Mouse (Mus musculus) forebrain, embryonic 13.5 days (tissue): ENCODE data around the gene Smndc1. TPM values are rescaled to one million over a fixed set of nuclear protein-coding genes. Genes with fewer than 3 reads are reported as not detected.

Experiments
- ATAC-seq: fragments of 200-750 bp; cut with Nextera tagmentation; 2 replicates; pipeline ENCODE4 v1.8.0; 2017
- H3K27ac ChIP-seq: fragments of 300-500 bp; sonication (generic); 2 replicates; pipeline ENCODE4 v1.5.1; 2015; ENCODE audit warnings: inconsistent platforms, mild to moderate bottlenecking, moderate library complexity
- H3K27me3 ChIP-seq: fragments of 300-500 bp; sonication (generic); 2 replicates; pipeline ENCODE4 v1.6.1; 2015; ENCODE audit warnings: mild to moderate bottlenecking, inconsistent platforms
- H3K36me3 ChIP-seq: fragments of 300-500 bp; sonication (generic); 2 replicates; pipeline ENCODE4 v1.6.1; 2015; ENCODE audit warnings: mild to moderate bottlenecking, inconsistent platforms; ENCODE audit not compliant: poor library complexity, severe bottlenecking
- H3K4me1 ChIP-seq: fragments of 300-500 bp; sonication (generic); 2 replicates; pipeline ENCODE4 v1.6.1; 2015; ENCODE audit warnings: inconsistent platforms
- H3K4me2 ChIP-seq: fragments of 300-500 bp; sonication (generic); 2 replicates; pipeline ENCODE4 v1.6.1; 2015; ENCODE audit warnings: inconsistent platforms, mild to moderate bottlenecking, moderate library complexity
- H3K4me3 ChIP-seq: fragments of 300-500 bp; sonication (generic); 2 replicates; pipeline ENCODE4 v1.5.1; 2015; ENCODE audit warnings: mild to moderate bottlenecking, inconsistent platforms
- H3K9ac ChIP-seq: fragments of 300-500 bp; sonication (generic); 2 replicates; pipeline ENCODE4 v1.6.1; 2015; ENCODE audit warnings: mild to moderate bottlenecking, inconsistent platforms
- H3K9me3 ChIP-seq: fragments of 300-500 bp; sonication (generic); replicated peaks from 2 replicates; pipeline ENCODE4 v1.6.1; 2016; ENCODE audit warnings: inconsistent platforms
- WGBS: fragments of 180-500 bp; shearing (Covaris S2); methylation state at CpG from one replicate; pipeline ENCODE4 v1.1.7; 2015; 5-methylcytosine and 5-hydroxymethylcytosine counted together
- polyA plus RNA-seq: library from polyadenylated mRNA; unstranded; fragments of >200 nt; fragmentation: Nextera tagmentation; extraction: Ambion mirVana; gene quantifications from 2 replicates; pipeline ENCODE4 v1.2.1, GENCODE M21; 2015

The Smndc1 gene
- polyA plus RNA-seq, 1 experiment from 2014 or later = 50.9 TPM

DNA sequence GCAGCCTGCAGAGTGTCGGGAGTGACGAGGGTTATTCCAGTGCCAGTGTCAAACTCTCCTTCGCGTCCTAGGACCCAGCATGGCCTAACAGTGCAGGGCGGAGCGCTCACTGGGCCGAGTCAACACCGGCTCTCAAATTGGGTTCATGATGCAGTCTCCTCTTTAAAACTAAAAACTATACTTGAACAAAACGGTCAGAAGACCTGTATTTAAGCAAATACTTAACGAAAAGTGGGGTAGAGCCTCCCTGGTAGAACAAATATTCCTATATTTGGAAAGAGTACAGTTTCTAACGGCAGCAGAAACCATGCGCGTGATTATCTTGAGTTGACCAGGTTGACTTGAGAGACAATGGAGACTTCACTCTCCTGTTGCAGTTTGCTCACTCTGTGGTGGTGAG, 18.7 kb downstream of the Smndc1 start, which contains the start of gene Gm10197:
Gene Gm10197, minus strand, starts transcription at position 101 of the 400 bp plus-strand sequence.
- H3K9ac ChIP-seq = no peak within 1 kb of the TSS
- peaks cover 9% of the 10 kb centered on the region; the same call in 1 of the 2 replicates for H3K4me1 ChIP-seq
- H3K36me3 ChIP-seq = peaks cover 53% of the 10 kb centered on the region
- ATAC-seq = no peak
- no peak within 1 kb of the TSS for H3K4me3 ChIP-seq
- H3K27ac ChIP-seq = no peak within 1 kb of the TSS
- no peaks in the 10 kb centered on the region for H3K27me3 ChIP-seq
- no peak within 1 kb of the TSS for H3K4me2 ChIP-seq
- 92% methylated on average over 13 of the region's 13 CpGs for WGBS
- no peaks in the 10 kb centered on the region for H3K9me3 ChIP-seq

GRCm38 (mm10) chr19:53370233-53370632, 20.1 kb downstream of the Smndc1 start:
- Histone ChIP-seq H3K27me3 (no peaks in the 10 kb centered on the region), H3K4me1 (peaks cover 24% of the 10 kb centered on the region), H3K9me3 (no peaks in the 10 kb centered on the region), H3K36me3 (peaks cover 38% of the 10 kb centered on the region), H3K27ac (no peak overlapping the region), H3K4me3 (no peak overlapping the region), H3K4me2 (no peak overlapping the region), H3K9ac (no peak overlapping the region)
- 0 out of 2 replicates have a peak, but pooled peaks have one; percentile 34 for ATAC-seq
- 82% methylated on average over 15 of the region's 15 CpGs for whole genome bisulfite sequencing

- Histone ChIP-seq H3K9ac (no peak overlapping the region), H3K4me1 (peaks cover 30% of the 10 kb centered on the region), H3K9me3 (no peaks in the 10 kb centered on the region), H3K4me3 (no peak overlapping the region), H3K4me2 (no peak overlapping the region), H3K27ac (no peak overlapping the region), H3K36me3 (peaks cover 31% of the 10 kb centered on the region), H3K27me3 (no peaks in the 10 kb centered on the region)
- peak; percentile 37 for ATAC-seq
- WGBS = 36% methylated on average over 14 of the region's 14 CpGs
Measured at GRCm38 (mm10) chr19:53369469-53370043, 20.8 kb downstream of the Smndc1 start.

DNA sequence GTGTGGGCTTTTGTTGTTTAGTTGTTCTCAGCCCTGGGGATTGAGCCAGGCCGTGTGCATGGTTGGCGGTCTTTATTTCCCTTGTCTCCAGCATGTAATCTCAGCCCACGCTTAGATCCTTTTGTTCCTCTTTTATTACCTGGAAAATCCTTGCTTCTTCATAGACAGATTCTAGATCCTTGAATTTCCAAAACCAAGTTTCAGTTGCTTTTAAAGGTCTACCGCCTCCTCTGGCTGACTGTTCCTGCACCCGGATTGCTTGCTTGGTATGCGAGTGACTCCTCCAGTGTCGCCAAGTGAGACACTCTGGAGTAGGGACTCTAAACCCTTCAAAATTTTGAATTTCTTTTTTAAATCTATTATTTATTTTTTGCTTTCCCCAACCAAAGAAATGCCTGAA, 23.5 kb downstream of the Smndc1 start:
- peaks cover 34% of the 10 kb centered on the region for H3K4me1 ChIP-seq
- H3K4me3 ChIP-seq = no peak overlapping the region
- H3K9ac ChIP-seq = no peak overlapping the region
- H3K9me3 ChIP-seq = no peaks in the 10 kb centered on the region
- H3K4me2 ChIP-seq = no peak overlapping the region
- WGBS = 80% methylated on average over 7 of the region's 7 CpGs
- H3K36me3 ChIP-seq = peaks cover 11% of the 10 kb centered on the region
- H3K27ac ChIP-seq = no peak overlapping the region
- no peaks in the 10 kb centered on the region for H3K27me3 ChIP-seq
- ATAC-seq = no peak

- Histone ChIP-seq H3K9ac (no peak overlapping the region), H3K27me3 (no peaks in the 10 kb centered on the region), H3K27ac (no peak overlapping the region), H3K4me2 (no peak overlapping the region), H3K4me3 (no peak overlapping the region), H3K36me3 (peaks cover 5% of the 10 kb centered on the region; the same call in 1 of the 2 replicates), H3K4me1 (peaks cover 40% of the 10 kb centered on the region), H3K9me3 (no peaks in the 10 kb centered on the region)
- ATAC-seq = no peak
- 85% methylated on average over 11 of the region's 11 CpGs for WGBS
Measured at GRCm38 (mm10) chr19:53366057-53366775, 24.2 kb downstream of the Smndc1 start.

GRCm38 (mm10) chr19:53364963-53365362, 25.4 kb downstream of the Smndc1 start:
- no peak overlapping the region for H3K9ac ChIP-seq
- no peaks in the 10 kb centered on the region for H3K36me3 ChIP-seq
- peak; percentile 70; the same call in 1 of the 2 replicates for ATAC-seq
- peaks cover 52% of the 10 kb centered on the region for H3K4me1 ChIP-seq
- no peaks in the 10 kb centered on the region for H3K27me3 ChIP-seq
- WGBS = 25% methylated on average over 9 of the region's 9 CpGs
- no peak overlapping the region for H3K4me3 ChIP-seq
- H3K9me3 ChIP-seq = no peaks in the 10 kb centered on the region
- peak overlapping the region; percentile 25 for H3K4me2 ChIP-seq
- no peak overlapping the region for H3K27ac ChIP-seq

DNA sequence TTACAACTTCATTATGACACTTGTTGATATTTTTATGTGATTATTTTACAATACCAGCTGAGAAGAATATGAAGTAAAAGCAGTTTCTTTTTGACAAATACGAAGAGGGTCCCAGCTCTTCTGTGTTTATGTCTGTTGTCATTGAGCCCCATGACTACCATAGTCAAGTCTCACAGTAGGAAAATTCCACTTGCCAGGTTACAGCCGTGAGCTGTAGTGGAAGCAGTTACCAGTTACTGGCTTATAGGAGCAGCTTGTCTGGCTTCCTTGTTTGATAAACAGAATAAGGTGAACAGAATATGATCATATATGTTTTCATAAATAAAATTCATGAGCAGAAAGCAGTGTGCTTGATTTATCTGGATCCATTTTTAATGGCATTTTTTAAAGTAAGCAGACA, 25.8 kb downstream of the Smndc1 start:
- no peaks in the 10 kb centered on the region for H3K36me3 ChIP-seq
- no peak overlapping the region for H3K4me3 ChIP-seq
- H3K4me1 ChIP-seq = peaks cover 56% of the 10 kb centered on the region
- WGBS = 75% methylated on average over 2 of the region's 2 CpGs
- no peak overlapping the region for H3K27ac ChIP-seq
- no peaks in the 10 kb centered on the region for H3K27me3 ChIP-seq
- H3K9me3 ChIP-seq = no peaks in the 10 kb centered on the region
- H3K9ac ChIP-seq = no peak overlapping the region
- H3K4me2 ChIP-seq = no peak overlapping the region
- ATAC-seq = no peak

- Histone ChIP-seq H3K4me3 (no peak overlapping the region), H3K27me3 (no peaks in the 10 kb centered on the region), H3K4me2 (no peak overlapping the region), H3K9ac (no peak overlapping the region), H3K4me1 (peaks cover 58% of the 10 kb centered on the region), H3K27ac (no peak overlapping the region), H3K9me3 (no peaks in the 10 kb centered on the region), H3K36me3 (no peaks in the 10 kb centered on the region)
- ATAC-seq = no peak
- WGBS = 46% methylated on average over 2 of the region's 2 CpGs
Measured at GRCm38 (mm10) chr19:53362967-53363366, 27.4 kb downstream of the Smndc1 start.

DNA sequence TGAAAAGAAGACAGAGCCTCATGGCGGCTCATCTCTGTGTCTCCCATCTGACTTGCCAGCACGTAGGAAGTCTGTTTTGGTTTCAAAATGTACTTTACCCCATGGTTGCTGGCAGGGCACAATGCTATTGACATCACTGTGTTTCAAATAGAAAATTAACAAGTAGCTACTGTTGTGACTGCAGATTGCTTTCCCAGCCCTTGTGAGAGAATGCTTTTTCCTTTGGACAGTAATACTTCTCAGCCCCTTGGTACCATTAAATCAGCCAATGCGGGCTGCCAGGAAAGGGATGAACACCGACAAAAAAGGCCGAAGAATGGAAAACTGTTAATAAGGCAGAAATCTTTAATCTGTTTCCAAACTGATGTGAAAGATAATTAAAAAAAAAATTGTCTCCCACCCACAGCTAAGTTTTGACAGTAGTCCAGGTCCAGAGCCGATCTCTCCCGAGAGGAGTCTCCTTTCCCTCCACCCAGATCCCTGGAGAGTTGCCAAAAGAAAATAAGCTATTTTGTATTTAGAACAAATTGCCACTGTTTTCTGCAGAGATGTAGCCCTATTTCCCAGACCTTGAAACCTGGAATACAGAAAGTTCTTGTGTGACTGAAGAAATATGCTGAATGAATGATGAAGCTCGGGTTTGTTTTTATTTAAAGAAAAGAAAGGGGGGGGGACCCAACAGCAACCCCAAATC, 30.0 kb downstream of the Smndc1 start:
- H3K27ac ChIP-seq = peak overlapping the region; percentile 79
- H3K4me3 ChIP-seq = no peak overlapping the region
- peaks cover 6% of the 10 kb centered on the region; the same call in 1 of the 2 replicates for H3K36me3 ChIP-seq
- no peaks in the 10 kb centered on the region for H3K27me3 ChIP-seq
- H3K4me2 ChIP-seq = peak overlapping the region; percentile 38
- no peak overlapping the region for H3K9ac ChIP-seq
- no peaks in the 10 kb centered on the region for H3K9me3 ChIP-seq
- peak; percentile 54 for ATAC-seq
- peaks cover 41% of the 10 kb centered on the region for H3K4me1 ChIP-seq
- 30% methylated on average over 8 of the region's 8 CpGs for WGBS

- no peaks in the 10 kb centered on the region for H3K27me3 ChIP-seq
- H3K36me3 ChIP-seq = peaks cover 6% of the 10 kb centered on the region; the same call in 1 of the 2 replicates
- no peak overlapping the region for H3K4me3 ChIP-seq
- no peaks in the 10 kb centered on the region for H3K9me3 ChIP-seq
- H3K4me2 ChIP-seq = peak overlapping the region; percentile 38
- ATAC-seq = peak; percentile 81
- H3K27ac ChIP-seq = peak overlapping the region; percentile 79
- H3K4me1 ChIP-seq = peaks cover 39% of the 10 kb centered on the region
- WGBS = 36% methylated on average over 22 of the region's 22 CpGs
- H3K9ac ChIP-seq = 0 out of 2 replicates have a peak overlapping the region, but pooled peaks have one; percentile 8
Measured at GRCm38 (mm10) chr19:53359160-53360033, 31.0 kb downstream of the Smndc1 start.

DNA sequence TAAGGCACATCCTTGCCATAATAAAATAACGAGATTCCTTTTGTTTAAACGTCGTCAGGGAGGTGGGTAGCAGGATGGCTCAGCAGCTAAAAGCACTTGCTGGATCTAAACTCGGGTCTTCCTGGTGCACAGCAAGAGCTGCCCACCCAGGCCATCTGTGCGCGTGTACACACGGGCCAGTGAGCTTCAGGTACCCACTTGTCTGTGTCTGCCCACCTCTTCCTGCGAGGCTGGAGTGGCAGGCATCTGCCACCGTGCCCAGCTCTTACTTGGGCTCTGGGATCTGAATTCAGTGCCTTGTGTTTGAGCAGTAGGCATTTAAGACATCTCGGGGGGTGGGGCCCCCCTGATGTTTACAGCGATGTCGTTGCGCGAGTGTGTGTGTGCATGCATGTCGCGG, 35.3 kb downstream of the Smndc1 start:
- 77% methylated on average over 16 of the region's 16 CpGs for WGBS
- Histone ChIP-seq H3K4me2 (no peak overlapping the region), H3K4me1 (peaks cover 36% of the 10 kb centered on the region), H3K9ac (no peak overlapping the region), H3K4me3 (no peak overlapping the region), H3K9me3 (no peaks in the 10 kb centered on the region), H3K36me3 (peaks cover 12% of the 10 kb centered on the region), H3K27me3 (no peaks in the 10 kb centered on the region), H3K27ac (no peak overlapping the region)
- ATAC-seq = no peak
